Comparison of ENCODE assay signal across 16 mouse cellular contexts in the genomic region with DNA sequence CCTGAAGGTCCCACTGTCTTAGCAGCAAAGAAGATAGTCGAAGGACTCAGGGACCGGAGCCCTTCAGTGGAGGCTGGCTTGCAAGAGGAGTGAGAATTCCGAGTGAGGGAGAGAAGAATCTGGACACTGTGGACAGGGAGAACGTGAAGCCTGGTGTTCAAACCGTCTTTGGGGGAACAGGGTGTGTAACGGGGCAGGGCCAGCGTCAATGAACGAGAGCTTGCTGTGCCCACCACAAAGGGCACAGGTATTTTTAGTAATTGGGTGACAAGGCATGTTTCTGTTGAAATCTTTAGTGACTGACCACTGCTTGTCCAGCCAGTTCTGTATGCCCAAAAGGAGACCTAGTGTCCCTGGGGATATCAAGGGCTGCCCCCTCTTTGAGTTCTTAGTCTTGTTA. TPM values are rescaled to one million over a fixed set of nuclear protein-coding genes. Genes with fewer than 3 reads are reported as not detected.
"Had no signal": no experiment of that assay in that cellular context is flagged by ENCODE, and none has a peak within 500 bp of the region (broad histone marks: within the 10 kb centered on the region; RNA-seq: fewer than 3 reads in every experiment).

No protein-coding gene starts in this region.

- H3K27ac ChIP-seq: left cerebral cortex, adult 2 months; limb, embryonic 10.5 days; liver, embryonic 15.5 days; neural tube, embryonic 13.5 days had no signal

- H3K9me3 ChIP-seq: limb, embryonic 10.5 days; liver, embryonic 15.5 days; neural tube, embryonic 13.5 days had no signal

- H3K4me2 ChIP-seq: liver, embryonic 15.5 days; neural tube, embryonic 13.5 days had no signal

- ATAC-seq: lung, postnatal 0 days had no signal

- H3K36me3 ChIP-seq: limb, embryonic 10.5 days; liver, embryonic 15.5 days; neural tube, embryonic 13.5 days had no signal

- DNase-seq: kidney, adult 9 months; kidney, postnatal 4 days; lung, adult 2 months; lung, postnatal 36 days; midbrain, embryonic 14.5 days; retina, postnatal 1 day; right cerebral cortex, postnatal 4 days; thymus, postnatal 25 days had no signal

- H3K9ac ChIP-seq: liver, embryonic 15.5 days; neural tube, embryonic 13.5 days had no signal

- H3K4me3 ChIP-seq: left cerebral cortex, adult 2 months; limb, embryonic 10.5 days; liver, embryonic 15.5 days; neural tube, embryonic 13.5 days had no signal

RNA-seq across cellular contexts. Expression of a gene that starts 56.4 kb away (rescaled TPM):
- polyA plus RNA-seq: intestine, embryonic 14.5 days; limb, embryonic 10.5 days; liver, embryonic 11.5 days; midbrain, embryonic 14.5 days; neural tube, embryonic 13.5 days; stomach, embryonic 16.5 days had no signal
